Mouse (Mus musculus): ENCODE measurements at regions not wholly inside any gene's neighbourhood (a gene's known extent, or its start where the extent isn't known, plus 50 kb on each side); places are given as distances from the start of the nearest gene placed in this dataset.

- DNase-seq: no peak
Observed at GRCm38 (mm10) chr13:85570886-85571527, 282.1 kb upstream of the Rasa1 start.

GRCm38 (mm10) chr13:85557821-85558220 is 268.9 kb upstream of the Rasa1 start:
- DNase-seq: no peak

- peak in 1 of 2 experiments; percentile 52 for DNase-seq
Observed at GRCm38 (mm10) chr13:85556101-85556853, 267.3 kb upstream of the Rasa1 start.

- no peak for DNase-seq
Observed at GRCm38 (mm10) chr13:85553072-85553471, 264.1 kb upstream of the Rasa1 start.

GRCm38 (mm10) chr13:85509671-85510070 is 220.7 kb upstream of the Rasa1 start:
- DNase-seq: no peak

- no peak for DNase-seq
Observed at GRCm38 (mm10) chr13:85508552-85508951, 219.6 kb upstream of the Rasa1 start.

- peak; percentile 19 to 30 for DNase-seq
Observed at GRCm38 (mm10) chr13:85507374-85508101, 218.6 kb upstream of the Rasa1 start.

GRCm38 (mm10) chr13:85506875-85507274 is 217.9 kb upstream of the Rasa1 start:
- peak; percentile 35 to 50 for DNase-seq

GRCm38 (mm10) chr13:85506030-85506429 is 217.1 kb upstream of the Rasa1 start:
- no peak for DNase-seq

GRCm38 (mm10) chr13:85505046-85505445 is 216.1 kb upstream of the Rasa1 start:
- no peak for DNase-seq

- DNase-seq: no peak
Observed at GRCm38 (mm10) chr13:85504001-85504400, 215.1 kb upstream of the Rasa1 start.

GRCm38 (mm10) chr13:85498696-85499095 is 209.8 kb upstream of the Rasa1 start:
- DNase-seq: no peak

- no peak for DNase-seq
Observed at GRCm38 (mm10) chr13:85484790-85485189, 195.9 kb upstream of the Rasa1 start.

- DNase-seq: no peak
Observed at GRCm38 (mm10) chr13:85483348-85483747, 194.4 kb upstream of the Rasa1 start.

GRCm38 (mm10) chr13:85479405-85479804 is 190.5 kb upstream of the Rasa1 start:
- no peak for DNase-seq

- DNase-seq: no peak
Observed at GRCm38 (mm10) chr13:85476274-85476846, 187.4 kb upstream of the Rasa1 start.

- DNase-seq: no peak
Observed at GRCm38 (mm10) chr13:85471340-85471739, 182.4 kb upstream of the Rasa1 start.

GRCm38 (mm10) chr13:85459387-85459786 is 170.5 kb upstream of the Rasa1 start:
- DNase-seq: no peak

- no peak for DNase-seq
Observed at GRCm38 (mm10) chr13:85458611-85459010, 169.7 kb upstream of the Rasa1 start.

GRCm38 (mm10) chr13:85439581-85439980 is 150.7 kb upstream of the Rasa1 start:
- DNase-seq: no peak

- no peak for DNase-seq
Observed at GRCm38 (mm10) chr13:85437875-85438274, 148.9 kb upstream of the Rasa1 start.

GRCm38 (mm10) chr13:85437009-85437408 is 148.1 kb upstream of the Rasa1 start:
- DNase-seq: no peak

GRCm38 (mm10) chr13:85436254-85436653 is 147.3 kb upstream of the Rasa1 start:
- DNase-seq: no peak
